Mouse (Mus musculus) liver, embryonic 13.5 days (tissue): Measurements from ENCODE around the gene Mical2. TPM values are rescaled to one million over a fixed set of nuclear protein-coding genes. Genes with fewer than 3 reads are reported as not detected.

Source experiments
- ATAC-seq: fragments of 200-750 bp; cut with Nextera tagmentation; 2 replicates; pipeline ENCODE4 v1.8.0; 2017; ENCODE audit warnings: low read depth, mild to moderate bottlenecking, moderate number of reproducible peaks, moderate library complexity
- DNase-seq: peaks from one replicate; pipeline ENCODE4 v3.0.0; 2022
- H3K27ac ChIP-seq: fragments of 300-500 bp; sonication (generic); 2 replicates; pipeline ENCODE4 v1.5.1; 2015; ENCODE audit warnings: moderate library complexity, mild to moderate bottlenecking, inconsistent platforms
- H3K27me3 ChIP-seq: fragments of 300-500 bp; sonication (generic); 2 replicates; pipeline ENCODE4 v1.6.1; 2015; ENCODE audit warnings: mild to moderate bottlenecking, inconsistent platforms
- H3K36me3 ChIP-seq: fragments of 300-500 bp; sonication (generic); 2 replicates; pipeline ENCODE4 v1.6.1; 2015; ENCODE audit warnings: mild to moderate bottlenecking, inconsistent platforms
- H3K4me1 ChIP-seq: fragments of 300-500 bp; sonication (generic); replicated peaks from 2 replicates; pipeline ENCODE4 v1.6.1; 2015; ENCODE audit warnings: inconsistent platforms
- H3K4me2 ChIP-seq: fragments of 300-500 bp; sonication (generic); 2 replicates; pipeline ENCODE4 v1.6.1; 2015; ENCODE audit warnings: inconsistent platforms, mild to moderate bottlenecking, moderate library complexity
- H3K4me3 ChIP-seq: fragments of 300-500 bp; sonication (generic); replicated peaks from 2 replicates; pipeline ENCODE4 v1.5.1; 2015; ENCODE audit warnings: mild to moderate bottlenecking, inconsistent platforms
- H3K9ac ChIP-seq: fragments of 300-500 bp; sonication (generic); 2 replicates; pipeline ENCODE4 v1.6.1; 2015; ENCODE audit warnings: mild to moderate bottlenecking, inconsistent platforms
- H3K9me3 ChIP-seq: fragments of 300-500 bp; sonication (generic); replicated peaks from 2 replicates; pipeline ENCODE4 v1.6.1; 2016; ENCODE audit warnings: inconsistent platforms
- WGBS: fragments of 180-500 bp; shearing (Covaris S2); methylation state at CpG from one replicate; pipeline ENCODE4 v1.1.7; 2015; ENCODE audit not compliant: insufficient replicate concordance; 5-methylcytosine and 5-hydroxymethylcytosine counted together
- polyA plus RNA-seq: library from polyadenylated mRNA; unstranded; fragments of >200 nt; fragmentation: Nextera tagmentation; extraction: Ambion mirVana; gene quantifications from 2 replicates; pipeline ENCODE4 v1.2.1, GENCODE M21; 2015

Gene Mical2
- polyA plus RNA-seq, 1 experiment from 2014 or later = 1.5 TPM

DNA sequence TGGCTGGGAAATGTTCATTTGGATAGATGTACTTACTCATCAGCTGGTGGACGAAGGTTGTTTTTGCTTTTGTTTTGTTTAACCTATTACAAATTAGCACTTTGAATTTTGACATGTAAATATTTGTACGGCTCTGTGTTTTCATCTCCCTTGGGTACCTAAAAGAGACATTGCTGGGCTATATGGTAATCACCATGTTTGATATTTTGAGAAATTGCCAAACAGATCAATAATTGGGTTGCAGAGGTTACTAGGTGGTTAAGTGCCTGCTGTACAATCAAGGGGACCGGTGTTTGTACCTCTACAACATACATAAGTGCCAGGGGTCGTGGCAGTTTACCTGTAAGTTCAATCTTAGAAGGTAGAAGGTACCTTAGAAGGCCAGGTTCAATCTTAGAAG lies 220.8 kb downstream of the Mical2 start:
- ATAC-seq (no peak), DNase-seq (no peak)
- Histone ChIP-seq H3K9ac (no peak overlapping the region), H3K27ac (no peak overlapping the region), H3K4me3 (no peak overlapping the region), H3K4me1 (peaks cover 8% of the 10 kb centered on the region), H3K9me3 (no peaks in the 10 kb centered on the region), H3K36me3 (no peaks in the 10 kb centered on the region), H3K27me3 (no peaks in the 10 kb centered on the region), H3K4me2 (no peak overlapping the region)
- 50% methylated on average over 4 of the region's 4 CpGs for WGBS

DNA sequence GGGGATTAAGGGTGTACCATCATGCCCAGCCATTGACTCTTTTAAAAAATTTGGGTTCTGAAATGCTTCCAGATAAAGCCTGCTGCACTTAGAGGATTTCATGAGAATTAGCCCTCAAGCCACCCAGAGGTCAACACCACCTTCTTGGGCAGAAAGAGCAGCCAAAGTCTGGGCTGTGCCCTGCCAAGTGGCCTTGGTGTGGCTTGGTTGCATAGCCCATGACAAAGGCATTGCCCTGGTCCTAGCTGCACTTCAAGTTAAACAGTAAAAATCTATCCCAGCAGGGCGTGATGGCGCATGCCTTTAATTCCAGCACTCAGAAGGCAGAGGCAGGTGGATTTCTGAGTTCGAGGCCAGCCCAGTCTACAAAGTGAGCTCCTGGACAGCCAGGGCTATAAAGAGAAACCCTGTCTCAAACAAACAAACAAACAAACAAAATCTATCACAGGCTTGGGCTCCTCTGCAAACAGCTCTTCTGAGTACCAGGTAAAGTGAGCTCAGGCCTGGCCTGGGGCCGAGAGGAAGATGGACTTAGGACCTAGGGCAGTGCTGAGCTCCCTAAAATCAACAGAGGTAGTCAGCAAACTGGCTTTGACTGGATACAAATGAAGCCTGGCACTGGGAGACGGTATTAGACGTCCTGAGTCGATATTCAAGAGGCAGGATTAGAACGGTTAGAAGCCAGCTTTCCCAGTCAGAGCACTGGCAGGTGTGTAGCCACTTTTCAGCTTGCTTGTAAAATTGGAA lies 224.5 kb downstream of the Mical2 start:
- no peaks in the 10 kb centered on the region for H3K36me3 ChIP-seq
- no peaks in the 10 kb centered on the region for H3K9me3 ChIP-seq
- peaks cover 6% of the 10 kb centered on the region; the same call in 1 of the 2 replicates for H3K4me1 ChIP-seq
- H3K9ac ChIP-seq = no peak overlapping the region
- H3K4me3 ChIP-seq = no peak overlapping the region
- WGBS = 58% methylated on average over 8 of the region's 8 CpGs
- DNase-seq (no peak), ATAC-seq (peak; percentile 74)
- H3K4me2 ChIP-seq = no peak overlapping the region
- H3K27ac ChIP-seq = peak overlapping the region; percentile 66
- H3K27me3 ChIP-seq = no peaks in the 10 kb centered on the region

DNA sequence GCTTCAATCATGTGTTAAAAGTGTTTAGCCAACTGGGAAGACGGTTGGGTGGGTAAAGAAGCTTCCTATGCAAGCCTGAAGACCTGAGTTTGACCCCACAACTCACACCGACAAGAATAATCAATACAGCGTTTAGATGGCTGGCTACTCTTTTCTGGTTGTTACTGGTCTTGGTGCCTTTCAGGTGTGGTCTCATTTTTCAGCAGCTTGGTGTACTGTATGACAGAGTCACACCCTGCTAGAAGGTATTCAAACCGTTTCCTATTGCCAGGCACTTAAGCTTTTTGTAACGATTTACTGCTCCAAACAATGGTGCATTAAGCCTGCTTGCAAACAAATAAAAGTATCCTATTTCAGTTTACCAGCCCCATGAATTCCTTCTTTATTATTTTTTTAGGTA lies 226.8 kb downstream of the Mical2 start:
- Histone ChIP-seq H3K4me3 (no peak overlapping the region), H3K4me1 (0 out of 2 replicates have a peak, but pooled peaks cover 5% of the 10 kb centered on the region), H3K36me3 (no peaks in the 10 kb centered on the region), H3K9me3 (no peaks in the 10 kb centered on the region), H3K9ac (no peak overlapping the region), H3K27ac (no peak overlapping the region), H3K27me3 (no peaks in the 10 kb centered on the region), H3K4me2 (no peak overlapping the region)
- WGBS = 44% methylated on average over 5 of the region's 5 CpGs
- ATAC-seq (no peak), DNase-seq (no peak)

DNA sequence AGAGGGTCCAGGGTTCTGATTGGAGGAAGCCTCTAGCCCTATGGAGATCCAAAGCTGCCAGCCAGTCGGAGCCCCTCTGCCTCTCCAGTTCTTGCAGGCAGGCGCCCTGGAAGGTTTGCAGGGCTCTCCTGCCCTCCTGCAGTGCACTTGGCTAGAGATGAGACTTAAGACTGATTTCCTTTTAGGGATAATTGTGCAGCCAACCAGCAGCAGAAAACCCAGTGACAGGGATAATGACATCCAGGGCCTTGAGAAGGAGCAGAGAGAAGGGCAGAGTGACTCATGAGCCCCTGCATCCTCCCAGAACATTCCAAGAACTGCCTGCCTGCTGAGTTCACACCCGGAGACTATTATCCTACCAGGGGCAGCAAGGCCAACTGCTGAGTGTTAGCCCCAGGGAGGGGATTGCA lies 228.2 kb downstream of the Mical2 start:
- Histone ChIP-seq H3K4me2 (no peak overlapping the region), H3K27ac (peak overlapping the region; percentile 60; the same call in 1 of the 2 replicates), H3K9me3 (no peaks in the 10 kb centered on the region), H3K36me3 (no peaks in the 10 kb centered on the region), H3K9ac (no peak overlapping the region), H3K27me3 (no peaks in the 10 kb centered on the region), H3K4me1 (0 out of 2 replicates have a peak, but pooled peaks cover 5% of the 10 kb centered on the region), H3K4me3 (no peak overlapping the region)
- DNase-seq = no peak
- no peak for ATAC-seq
- 32% methylated on average over 3 of the region's 3 CpGs for WGBS

DNA sequence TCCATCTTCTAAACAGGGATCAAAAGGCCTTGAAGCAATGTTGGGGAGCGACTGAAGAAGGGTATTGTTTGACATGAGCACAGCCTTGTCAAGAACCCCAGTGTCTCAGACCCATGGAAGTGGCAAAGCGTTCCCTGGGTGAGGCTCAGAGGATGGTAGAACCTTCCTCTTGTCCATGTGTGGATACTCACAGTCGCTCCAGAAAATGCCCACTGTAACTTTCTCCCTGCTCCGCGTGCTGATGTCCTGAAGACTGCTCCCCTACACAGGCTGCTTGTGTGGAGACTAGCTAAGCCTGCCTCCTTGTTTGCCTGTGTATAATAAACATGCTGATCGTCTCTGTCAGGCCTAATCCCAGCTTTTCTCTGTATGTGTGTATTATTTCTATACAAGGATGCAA lies 228.7 kb downstream of the Mical2 start:
- H3K4me3 ChIP-seq = no peak overlapping the region
- WGBS = 46% methylated on average over 6 of the region's 6 CpGs
- ATAC-seq = no peak
- H3K9me3 ChIP-seq = no peaks in the 10 kb centered on the region
- H3K4me1 ChIP-seq = 0 out of 2 replicates have a peak, but pooled peaks cover 5% of the 10 kb centered on the region
- H3K36me3 ChIP-seq = no peaks in the 10 kb centered on the region
- H3K27me3 ChIP-seq = no peaks in the 10 kb centered on the region
- DNase-seq = no peak
- H3K9ac ChIP-seq = no peak overlapping the region
- no peak overlapping the region for H3K4me2 ChIP-seq
- H3K27ac ChIP-seq = peak overlapping the region; percentile 60

DNA sequence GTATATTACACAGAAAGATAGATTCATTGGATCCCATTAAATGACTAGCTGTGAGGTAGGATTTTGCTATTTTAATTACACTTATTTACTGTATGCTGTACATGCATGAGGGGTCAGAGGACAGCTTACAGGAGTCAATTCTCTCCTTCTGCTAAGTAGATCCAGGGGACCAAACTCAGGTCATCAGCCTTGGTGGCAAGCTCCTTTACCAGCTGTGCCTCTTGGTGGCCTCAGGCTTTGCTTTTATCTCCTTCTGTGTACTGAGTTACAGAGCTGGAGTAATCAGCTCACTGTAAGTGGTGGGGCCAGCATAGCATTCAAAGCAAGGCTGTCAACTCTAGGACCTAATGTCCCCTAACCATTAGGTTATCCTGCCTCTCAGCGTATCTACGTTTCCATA lies 229.3 kb downstream of the Mical2 start:
- ATAC-seq = no peak
- Histone ChIP-seq H3K4me2 (no peak overlapping the region), H3K27ac (no peak overlapping the region), H3K9ac (no peak overlapping the region), H3K4me1 (0 out of 2 replicates have a peak, but pooled peaks cover 5% of the 10 kb centered on the region), H3K9me3 (no peaks in the 10 kb centered on the region), H3K36me3 (no peaks in the 10 kb centered on the region), H3K27me3 (no peaks in the 10 kb centered on the region), H3K4me3 (no peak overlapping the region)
- 79% methylated on average over 2 of the region's 2 CpGs for WGBS
- DNase-seq = no peak

DNA sequence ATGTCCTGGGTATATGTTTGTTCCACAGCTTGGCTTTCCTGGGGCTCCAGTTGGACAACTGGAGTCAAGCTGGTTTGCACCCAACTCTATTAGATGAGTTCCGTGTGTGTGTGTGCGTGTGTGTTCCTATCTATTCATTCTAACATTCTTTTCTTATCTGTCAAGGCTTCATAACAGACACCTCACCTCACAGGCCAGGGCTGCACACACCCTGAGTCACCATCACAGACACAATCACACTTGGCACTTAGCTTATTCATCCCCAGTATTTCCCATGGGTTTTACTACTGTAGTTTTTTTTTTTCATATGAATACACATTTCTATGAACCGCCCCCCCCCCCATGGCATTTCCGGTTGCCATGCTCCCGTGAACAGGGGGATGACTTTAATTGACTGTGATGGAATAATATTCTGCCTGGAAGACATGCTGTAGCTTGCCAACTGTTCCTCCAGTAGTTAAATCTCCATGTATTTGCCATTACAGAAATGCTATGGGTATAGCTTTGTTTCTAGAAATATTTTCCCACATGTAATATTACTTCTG lies 230.0 kb downstream of the Mical2 start:
- H3K27me3 ChIP-seq = no peaks in the 10 kb centered on the region
- DNase-seq (no peak), ATAC-seq (no peak)
- no peak overlapping the region for H3K4me3 ChIP-seq
- H3K27ac ChIP-seq = no peak overlapping the region
- 66% methylated on average over 5 of the region's 5 CpGs for WGBS
- H3K36me3 ChIP-seq = no peaks in the 10 kb centered on the region
- H3K9me3 ChIP-seq = no peaks in the 10 kb centered on the region
- H3K9ac ChIP-seq = no peak overlapping the region
- 0 out of 2 replicates have a peak, but pooled peaks cover 5% of the 10 kb centered on the region for H3K4me1 ChIP-seq
- no peak overlapping the region for H3K4me2 ChIP-seq

DNA sequence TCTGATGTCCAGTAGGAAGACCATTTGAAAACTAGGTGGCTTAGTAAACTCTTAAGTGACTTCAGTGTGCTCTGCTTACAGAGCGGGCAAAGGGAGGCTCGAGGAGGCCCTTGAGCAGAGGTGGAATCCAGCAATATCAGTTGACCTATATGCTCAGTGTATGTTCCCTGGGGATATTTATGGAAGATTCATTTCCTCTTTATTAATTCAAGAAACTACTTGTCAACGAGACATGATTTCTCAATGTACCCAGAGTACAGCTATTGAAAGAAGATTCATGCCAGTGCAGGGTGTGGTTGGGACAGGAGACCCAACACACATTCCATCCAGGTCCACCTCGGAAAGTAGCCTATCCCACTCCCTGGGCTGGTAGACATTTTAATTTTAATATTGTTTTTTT lies 231.7 kb downstream of the Mical2 start:
- Histone ChIP-seq H3K4me1 (no peaks in the 10 kb centered on the region), H3K4me2 (no peak overlapping the region), H3K36me3 (no peaks in the 10 kb centered on the region), H3K9ac (no peak overlapping the region), H3K27ac (no peak overlapping the region), H3K9me3 (no peaks in the 10 kb centered on the region), H3K27me3 (no peaks in the 10 kb centered on the region), H3K4me3 (no peak overlapping the region)
- 74% methylated on average over 4 of the region's 4 CpGs for WGBS
- DNase-seq (no peak), ATAC-seq (no peak)

GRCm38 (mm10) chr7:112457920-112458319 lies 232.3 kb downstream of the Mical2 start:
- no peak overlapping the region for H3K9ac ChIP-seq
- no peak for ATAC-seq
- no peak overlapping the region for H3K27ac ChIP-seq
- H3K9me3 ChIP-seq = no peaks in the 10 kb centered on the region
- no peaks in the 10 kb centered on the region for H3K27me3 ChIP-seq
- no peaks in the 10 kb centered on the region for H3K4me1 ChIP-seq
- WGBS = 62% methylated on average over 4 of the region's 4 CpGs
- no peaks in the 10 kb centered on the region for H3K36me3 ChIP-seq
- no peak overlapping the region for H3K4me2 ChIP-seq
- H3K4me3 ChIP-seq = no peak overlapping the region
- no peak for DNase-seq

DNA sequence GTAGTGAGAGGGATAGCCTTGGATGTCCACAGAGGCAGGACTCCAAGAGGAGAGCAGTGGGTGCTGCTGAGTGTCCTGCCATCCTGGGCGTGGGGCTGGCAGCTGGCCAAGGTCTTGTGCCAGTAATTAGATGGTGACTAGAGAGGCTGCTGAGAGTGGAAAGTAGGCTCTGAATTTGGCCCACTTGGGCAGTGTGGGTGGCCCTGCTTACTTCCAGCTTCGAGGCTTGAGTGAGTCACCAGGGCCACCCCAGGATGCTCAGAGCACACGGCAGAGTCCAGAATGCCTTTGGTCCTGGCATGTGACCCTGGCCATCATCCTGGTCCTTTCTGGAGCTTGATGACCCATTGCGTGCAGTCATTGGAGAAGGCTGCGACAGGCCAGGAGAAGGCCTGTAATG lies 232.8 kb downstream of the Mical2 start:
- Histone ChIP-seq H3K27me3 (no peaks in the 10 kb centered on the region), H3K4me3 (no peak overlapping the region), H3K27ac (no peak overlapping the region), H3K4me1 (no peaks in the 10 kb centered on the region), H3K9me3 (no peaks in the 10 kb centered on the region), H3K36me3 (no peaks in the 10 kb centered on the region), H3K9ac (no peak overlapping the region), H3K4me2 (no peak overlapping the region)
- 68% methylated on average over 5 of the region's 5 CpGs for WGBS
- ATAC-seq = no peak
- DNase-seq = no peak
